Mouse (Mus musculus): Measurements from ENCODE around the gene Papss1.

DNA sequence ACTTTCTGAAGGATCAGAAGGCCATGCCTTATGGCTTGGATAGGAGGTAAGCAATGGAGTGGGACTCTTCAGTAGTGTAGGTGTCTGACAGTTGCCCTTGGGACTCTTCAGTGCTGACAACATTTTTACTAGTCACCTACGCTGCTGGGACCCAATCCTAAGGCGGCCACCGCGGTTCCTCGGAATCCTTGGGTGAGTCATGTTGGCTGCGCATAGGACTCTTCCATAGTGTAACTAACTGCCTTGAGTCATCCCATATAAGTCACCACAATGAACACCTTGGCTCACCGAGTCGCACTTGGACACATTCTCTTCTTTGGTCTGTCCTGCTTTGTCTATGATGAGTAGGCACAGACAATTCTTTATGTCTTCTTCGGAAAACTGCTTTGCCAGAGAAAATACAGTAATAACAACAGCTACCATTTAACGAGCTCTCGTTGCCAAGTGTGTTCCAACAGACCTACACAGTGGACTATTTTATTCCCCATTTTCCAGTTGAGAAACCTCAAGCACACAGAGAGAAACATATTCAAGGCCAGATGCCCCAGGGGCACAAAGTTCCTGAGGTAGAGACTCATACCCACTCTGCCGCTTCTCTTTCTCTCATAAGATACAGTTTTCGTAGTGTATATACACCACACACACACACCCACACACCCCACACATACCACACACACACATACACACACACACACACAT lies 23.2 kb upstream of the Papss1 start:
- TF ChIP-seq POLR2A (IDR thresholded peaks at IDR 0.05; ENCODE audit: extremely low read depth, insufficient read depth, low read length) (no peak), CTCF (IDR thresholded peaks at IDR 0.05; ENCODE audit: low read depth, low read length) (no peak)
